Mouse (Mus musculus) spleen, adult 2 months (tissue): ENCODE results near the gene Vsig10l.

Experiments used
- CTCF ChIP-seq: fragments of 200-500 bp; IDR thresholded peaks from 2 replicates; pipeline ENCODE4 v1.5.1; 2011; ENCODE audit warnings: mild to moderate bottlenecking, inconsistent platforms; ENCODE audit not compliant: insufficient read depth, insufficient read length, insufficient replicate concordance; ENCODE audit errors: extremely low read depth
- POLR2A ChIP-seq: fragments of 200-500 bp; IDR thresholded peaks from 2 replicates; pipeline ENCODE4 v1.6.1; 2011; ENCODE audit warnings: low read depth, low read length, inconsistent platforms

GRCm38 (mm10) chr7:43495343-43496021 lies 32.5 kb downstream of the Vsig10l start:
- TF ChIP-seq CTCF (peak; percentile 32; the same call in 1 of the 2 replicates), POLR2A (no peak)
